Mouse (Mus musculus): ENCODE data around the gene Cav2. TPM values are rescaled to one million over a fixed set of nuclear protein-coding genes. Genes with fewer than 3 reads are reported as not detected.

Gene Cav2
- 18.7 and 19.8 TPM in 2 replicates for polyA plus RNA-seq (2014; fragmentation: Nextera tagmentation; extraction: Ambion mirVana)

GRCm38 (mm10) chr6:17280939-17281756 lies at the start of gene Cav2:
Gene Cav2, plus strand, starts transcription at chr6:17281185.
- Histone ChIP-seq H3K4me2 (replicated peaks; ENCODE audit: low read depth, low read length) (peak within 1 kb of the TSS; percentile 80), H3K27ac (ENCODE audit: low read depth, low read length) (peak within 1 kb of the TSS; percentile 62; the same call in 1 of the 2 replicates), H3K27me3 (ENCODE audit: control insufficient read depth, insufficient read depth, low read length) (no peaks in the 10 kb centered on the region), H3K4me1 (ENCODE audit: control insufficient read depth, insufficient read depth, low read length) (0 out of 2 replicates have a peak, but pooled peaks cover 6% of the 10 kb centered on the region), H3K36me3 (ENCODE audit: control insufficient read depth, insufficient read depth, low read length) (no peaks in the 10 kb centered on the region), H3K4me3 (ENCODE audit: low read length) (peak within 1 kb of the TSS; percentile 38), H3K9ac (ENCODE audit: low read depth, low read length) (peak within 1 kb of the TSS; percentile 64), H3K9me3 (ENCODE audit: control insufficient read depth, low read length) (no peaks in the 10 kb centered on the region)
- 1% methylated on average over 40 of the region's 40 CpGs for WGBS
- peak; percentile 92 for ATAC-seq (ENCODE audit: low FRiP score, low TSS enrichment)

GRCm38 (mm10) chr6:17239693-17240092 lies 41.3 kb upstream of the Cav2 start:
- H3K27me3 ChIP-seq (ENCODE audit: control insufficient read depth, insufficient read depth, low read length): no peaks in the 10 kb centered on the region
- H3K27ac ChIP-seq (ENCODE audit: low read depth, low read length): no peak overlapping the region
- H3K4me1 ChIP-seq (ENCODE audit: control insufficient read depth, insufficient read depth, low read length): no peaks in the 10 kb centered on the region
- no peaks in the 10 kb centered on the region for H3K36me3 ChIP-seq (ENCODE audit: control insufficient read depth, insufficient read depth, low read length)
- no peak for ATAC-seq (ENCODE audit: low FRiP score, low TSS enrichment)
- no peaks in the 10 kb centered on the region for H3K9me3 ChIP-seq (ENCODE audit: control insufficient read depth, low read length)
- no peak overlapping the region for H3K9ac ChIP-seq (ENCODE audit: low read depth, low read length)
- no peak overlapping the region for H3K4me2 ChIP-seq (replicated peaks; ENCODE audit: low read depth, low read length)
- WGBS: 94% methylated on average over 1 of the region's 1 CpGs
- no peak overlapping the region for H3K4me3 ChIP-seq (ENCODE audit: low read length)

- Histone ChIP-seq H3K9ac (ENCODE audit: low read depth, low read length) (no peak overlapping the region), H3K4me2 (replicated peaks; ENCODE audit: low read depth, low read length) (no peak overlapping the region), H3K4me1 (ENCODE audit: control insufficient read depth, insufficient read depth, low read length) (no peaks in the 10 kb centered on the region), H3K4me3 (ENCODE audit: low read length) (no peak overlapping the region), H3K9me3 (ENCODE audit: control insufficient read depth, low read length) (no peaks in the 10 kb centered on the region), H3K27ac (ENCODE audit: low read depth, low read length) (no peak overlapping the region), H3K27me3 (ENCODE audit: control insufficient read depth, insufficient read depth, low read length) (no peaks in the 10 kb centered on the region), H3K36me3 (ENCODE audit: control insufficient read depth, insufficient read depth, low read length) (no peaks in the 10 kb centered on the region)
- ATAC-seq (ENCODE audit: low FRiP score, low TSS enrichment): no peak
- 94% methylated on average over 1 of the region's 1 CpGs for WGBS
Measured at GRCm38 (mm10) chr6:17241013-17241412, 40.0 kb upstream of the Cav2 start.

- Histone ChIP-seq H3K4me2 (replicated peaks; ENCODE audit: low read depth, low read length) (no peak overlapping the region), H3K27me3 (ENCODE audit: control insufficient read depth, insufficient read depth, low read length) (no peaks in the 10 kb centered on the region), H3K4me1 (ENCODE audit: control insufficient read depth, insufficient read depth, low read length) (no peaks in the 10 kb centered on the region), H3K9ac (ENCODE audit: low read depth, low read length) (no peak overlapping the region), H3K36me3 (ENCODE audit: control insufficient read depth, insufficient read depth, low read length) (no peaks in the 10 kb centered on the region), H3K27ac (ENCODE audit: low read depth, low read length) (no peak overlapping the region), H3K9me3 (ENCODE audit: control insufficient read depth, low read length) (no peaks in the 10 kb centered on the region), H3K4me3 (ENCODE audit: low read length) (no peak overlapping the region)
- 90% methylated on average over 2 of the region's 2 CpGs for WGBS
- ATAC-seq (ENCODE audit: low FRiP score, low TSS enrichment): no peak
Measured at GRCm38 (mm10) chr6:17246959-17247358, 34.0 kb upstream of the Cav2 start.

GRCm38 (mm10) chr6:17247673-17248072 lies 33.3 kb upstream of the Cav2 start:
- Histone ChIP-seq H3K27ac (ENCODE audit: low read depth, low read length) (no peak overlapping the region), H3K4me1 (ENCODE audit: control insufficient read depth, insufficient read depth, low read length) (no peaks in the 10 kb centered on the region), H3K4me2 (replicated peaks; ENCODE audit: low read depth, low read length) (no peak overlapping the region), H3K27me3 (ENCODE audit: control insufficient read depth, insufficient read depth, low read length) (no peaks in the 10 kb centered on the region), H3K4me3 (ENCODE audit: low read length) (no peak overlapping the region), H3K9ac (ENCODE audit: low read depth, low read length) (no peak overlapping the region), H3K9me3 (ENCODE audit: control insufficient read depth, low read length) (no peaks in the 10 kb centered on the region), H3K36me3 (ENCODE audit: control insufficient read depth, insufficient read depth, low read length) (no peaks in the 10 kb centered on the region)
- ATAC-seq (ENCODE audit: low FRiP score, low TSS enrichment): no peak
- 90% methylated on average over 3 of the region's 3 CpGs for WGBS

GRCm38 (mm10) chr6:17248241-17248640 lies 32.7 kb upstream of the Cav2 start:
- Histone ChIP-seq H3K27me3 (ENCODE audit: control insufficient read depth, insufficient read depth, low read length) (no peaks in the 10 kb centered on the region), H3K9ac (ENCODE audit: low read depth, low read length) (no peak overlapping the region), H3K9me3 (ENCODE audit: control insufficient read depth, low read length) (no peaks in the 10 kb centered on the region), H3K4me2 (replicated peaks; ENCODE audit: low read depth, low read length) (no peak overlapping the region), H3K4me3 (ENCODE audit: low read length) (no peak overlapping the region), H3K27ac (ENCODE audit: low read depth, low read length) (no peak overlapping the region), H3K36me3 (ENCODE audit: control insufficient read depth, insufficient read depth, low read length) (no peaks in the 10 kb centered on the region), H3K4me1 (ENCODE audit: control insufficient read depth, insufficient read depth, low read length) (no peaks in the 10 kb centered on the region)
- WGBS: 60% methylated on average over 1 of the region's 1 CpGs
- no peak for ATAC-seq (ENCODE audit: low FRiP score, low TSS enrichment)

GRCm38 (mm10) chr6:17251958-17252357 lies 29.0 kb upstream of the Cav2 start:
- no peak overlapping the region for H3K4me2 ChIP-seq (replicated peaks; ENCODE audit: low read depth, low read length)
- no peak for ATAC-seq (ENCODE audit: low FRiP score, low TSS enrichment)
- WGBS: 42% methylated on average over 1 of the region's 1 CpGs
- H3K27ac ChIP-seq (ENCODE audit: low read depth, low read length): no peak overlapping the region
- H3K4me3 ChIP-seq (ENCODE audit: low read length): no peak overlapping the region
- no peak overlapping the region for H3K9ac ChIP-seq (ENCODE audit: low read depth, low read length)
- H3K9me3 ChIP-seq (ENCODE audit: control insufficient read depth, low read length): no peaks in the 10 kb centered on the region
- H3K36me3 ChIP-seq (ENCODE audit: control insufficient read depth, insufficient read depth, low read length): no peaks in the 10 kb centered on the region
- no peaks in the 10 kb centered on the region for H3K4me1 ChIP-seq (ENCODE audit: control insufficient read depth, insufficient read depth, low read length)
- H3K27me3 ChIP-seq (ENCODE audit: control insufficient read depth, insufficient read depth, low read length): no peaks in the 10 kb centered on the region

GRCm38 (mm10) chr6:17258142-17258541 lies 22.8 kb upstream of the Cav2 start:
- Histone ChIP-seq H3K36me3 (ENCODE audit: control insufficient read depth, insufficient read depth, low read length) (no peaks in the 10 kb centered on the region), H3K4me3 (ENCODE audit: low read length) (no peak overlapping the region), H3K9me3 (ENCODE audit: control insufficient read depth, low read length) (no peaks in the 10 kb centered on the region), H3K27ac (ENCODE audit: low read depth, low read length) (no peak overlapping the region), H3K4me1 (ENCODE audit: control insufficient read depth, insufficient read depth, low read length) (no peaks in the 10 kb centered on the region), H3K4me2 (replicated peaks; ENCODE audit: low read depth, low read length) (no peak overlapping the region), H3K9ac (ENCODE audit: low read depth, low read length) (no peak overlapping the region), H3K27me3 (ENCODE audit: control insufficient read depth, insufficient read depth, low read length) (no peaks in the 10 kb centered on the region)
- ATAC-seq (ENCODE audit: low FRiP score, low TSS enrichment): no peak
- 91% methylated on average over 1 of the region's 1 CpGs for WGBS

- Histone ChIP-seq H3K27ac (ENCODE audit: low read depth, low read length) (no peak overlapping the region), H3K36me3 (ENCODE audit: control insufficient read depth, insufficient read depth, low read length) (no peaks in the 10 kb centered on the region), H3K4me2 (replicated peaks; ENCODE audit: low read depth, low read length) (no peak overlapping the region), H3K27me3 (ENCODE audit: control insufficient read depth, insufficient read depth, low read length) (no peaks in the 10 kb centered on the region), H3K4me3 (ENCODE audit: low read length) (no peak overlapping the region), H3K9me3 (ENCODE audit: control insufficient read depth, low read length) (no peaks in the 10 kb centered on the region), H3K4me1 (ENCODE audit: control insufficient read depth, insufficient read depth, low read length) (no peaks in the 10 kb centered on the region), H3K9ac (ENCODE audit: low read depth, low read length) (no peak overlapping the region)
- 96% methylated on average over 1 of the region's 1 CpGs for WGBS
- no peak for ATAC-seq (ENCODE audit: low FRiP score, low TSS enrichment)
Measured at GRCm38 (mm10) chr6:17258911-17259310, 22.1 kb upstream of the Cav2 start.

Data from kidney, embryonic 14.5 days (tissue).